Mouse (Mus musculus): ENCODE data around the gene Pan2. TPM values are rescaled to one million over a fixed set of nuclear protein-coding genes. Genes with fewer than 3 reads are reported as not detected.

The Pan2 gene
- polyA plus RNA-seq, 1 experiment: 40.5 TPM

- H3K36me3 ChIP-seq (ENCODE audit: control insufficient read depth, insufficient read depth, low read length, poor library complexity, severe bottlenecking): peaks cover 38% of the 10 kb centered on the region
- H3K27ac ChIP-seq (ENCODE audit: insufficient read depth, low read length): peak overlapping the region; percentile 58; the same call in 1 of the 2 replicates
Measured at GRCm38 (mm10) chr10:128344568-128345275, 41.6 kb downstream of the Pan2 start.

GRCm38 (mm10) chr10:128347541-128347940 lies 44.4 kb downstream of the Pan2 start:
- Histone ChIP-seq H3K9ac (ENCODE audit: low read depth, poor library complexity, severe bottlenecking) (peak overlapping the region; percentile 2; the same call in 1 of the 2 replicates), H3K4me1 (ENCODE audit: control insufficient read depth, insufficient read depth, low read length) (no peaks in the 10 kb centered on the region), H3K27me3 (ENCODE audit: control insufficient read depth, insufficient read depth, low read length, poor library complexity, severe bottlenecking) (no peaks in the 10 kb centered on the region), H3K27ac (ENCODE audit: insufficient read depth, low read length) (peak overlapping the region; percentile 4), H3K36me3 (ENCODE audit: control insufficient read depth, insufficient read depth, low read length, poor library complexity, severe bottlenecking) (peaks cover 49% of the 10 kb centered on the region), H3K4me3 (ENCODE audit: low read depth, low read length) (no peak overlapping the region), H3K9me3 (replicated peaks; ENCODE audit: control insufficient read depth, insufficient read depth, low read length, poor library complexity, severe bottlenecking) (no peaks in the 10 kb centered on the region)
- no peak for TF ChIP-seq EP300 (IDR thresholded peaks at IDR 0.05; ENCODE audit: insufficient read depth, low read depth, low read length)
- TF ChIP-seq CTCF (IDR thresholded peaks at IDR 0.05; ENCODE audit: low read depth, low read length): no peak
- TF ChIP-seq POLR2A (IDR thresholded peaks at IDR 0.05; ENCODE audit: insufficient read depth, low read length): no peak

More at GRCm38 (mm10) chr10:128344568-128345275, 41.6 kb downstream of the Pan2 start:
- Histone ChIP-seq H3K27me3 (ENCODE audit: control insufficient read depth, insufficient read depth, low read length, poor library complexity, severe bottlenecking) (no peaks in the 10 kb centered on the region), H3K4me3 (ENCODE audit: low read depth, low read length) (no peak overlapping the region), H3K9me3 (replicated peaks; ENCODE audit: control insufficient read depth, insufficient read depth, low read length, poor library complexity, severe bottlenecking) (no peaks in the 10 kb centered on the region), H3K9ac (ENCODE audit: low read depth, poor library complexity, severe bottlenecking) (no peak overlapping the region), H3K4me1 (ENCODE audit: control insufficient read depth, insufficient read depth, low read length) (no peaks in the 10 kb centered on the region)
- no peak for TF ChIP-seq CTCF (IDR thresholded peaks at IDR 0.05; ENCODE audit: low read depth, low read length)
- no peak for TF ChIP-seq EP300 (IDR thresholded peaks at IDR 0.05; ENCODE audit: insufficient read depth, low read depth, low read length)

GRCm38 (mm10) chr10:128358796-128359195 lies 55.7 kb downstream of the Pan2 start:
- Histone ChIP-seq H3K9me3 (replicated peaks; ENCODE audit: control insufficient read depth, insufficient read depth, low read length, poor library complexity, severe bottlenecking) (no peaks in the 10 kb centered on the region), H3K9ac (ENCODE audit: low read depth, poor library complexity, severe bottlenecking) (no peak overlapping the region), H3K27me3 (ENCODE audit: control insufficient read depth, insufficient read depth, low read length, poor library complexity, severe bottlenecking) (no peaks in the 10 kb centered on the region), H3K4me1 (ENCODE audit: control insufficient read depth, insufficient read depth, low read length) (no peaks in the 10 kb centered on the region), H3K36me3 (ENCODE audit: control insufficient read depth, insufficient read depth, low read length, poor library complexity, severe bottlenecking) (peaks cover 68% of the 10 kb centered on the region), H3K4me3 (ENCODE audit: low read depth, low read length) (no peak overlapping the region), H3K27ac (ENCODE audit: insufficient read depth, low read length) (no peak overlapping the region)
- TF ChIP-seq CTCF (IDR thresholded peaks at IDR 0.05; ENCODE audit: low read depth, low read length) (no peak), EP300 (IDR thresholded peaks at IDR 0.05; ENCODE audit: insufficient read depth, low read depth, low read length) (no peak)

GRCm38 (mm10) chr10:128359226-128359625 lies 56.1 kb downstream of the Pan2 start:
- no peak for TF ChIP-seq EP300 (IDR thresholded peaks at IDR 0.05; ENCODE audit: insufficient read depth, low read depth, low read length)
- TF ChIP-seq CTCF (IDR thresholded peaks at IDR 0.05; ENCODE audit: low read depth, low read length): no peak
- TF ChIP-seq POLR2A (IDR thresholded peaks at IDR 0.05; ENCODE audit: insufficient read depth, low read length): no peak
- Histone ChIP-seq H3K4me1 (ENCODE audit: control insufficient read depth, insufficient read depth, low read length) (no peaks in the 10 kb centered on the region), H3K9ac (ENCODE audit: low read depth, poor library complexity, severe bottlenecking) (no peak overlapping the region), H3K27me3 (ENCODE audit: control insufficient read depth, insufficient read depth, low read length, poor library complexity, severe bottlenecking) (no peaks in the 10 kb centered on the region), H3K36me3 (ENCODE audit: control insufficient read depth, insufficient read depth, low read length, poor library complexity, severe bottlenecking) (peaks cover 65% of the 10 kb centered on the region), H3K9me3 (replicated peaks; ENCODE audit: control insufficient read depth, insufficient read depth, low read length, poor library complexity, severe bottlenecking) (no peaks in the 10 kb centered on the region), H3K4me3 (ENCODE audit: low read depth, low read length) (no peak overlapping the region), H3K27ac (ENCODE audit: insufficient read depth, low read length) (no peak overlapping the region)

- no peak overlapping the region for H3K4me3 ChIP-seq (ENCODE audit: low read depth, low read length)
- no peaks in the 10 kb centered on the region for H3K9me3 ChIP-seq (replicated peaks; ENCODE audit: control insufficient read depth, insufficient read depth, low read length, poor library complexity, severe bottlenecking)
- TF ChIP-seq EP300 (IDR thresholded peaks at IDR 0.05; ENCODE audit: insufficient read depth, low read depth, low read length) (no peak), POLR2A (IDR thresholded peaks at IDR 0.05; ENCODE audit: insufficient read depth, low read length) (no peak), CTCF (IDR thresholded peaks at IDR 0.05; ENCODE audit: low read depth, low read length) (no peak)
- no peak overlapping the region for H3K27ac ChIP-seq (ENCODE audit: insufficient read depth, low read length)
- no peaks in the 10 kb centered on the region for H3K27me3 ChIP-seq (ENCODE audit: control insufficient read depth, insufficient read depth, low read length, poor library complexity, severe bottlenecking)
- peaks cover 51% of the 10 kb centered on the region for H3K36me3 ChIP-seq (ENCODE audit: control insufficient read depth, insufficient read depth, low read length, poor library complexity, severe bottlenecking)
- H3K9ac ChIP-seq (ENCODE audit: low read depth, poor library complexity, severe bottlenecking): no peak overlapping the region
- no peaks in the 10 kb centered on the region for H3K4me1 ChIP-seq (ENCODE audit: control insufficient read depth, insufficient read depth, low read length)
Measured at GRCm38 (mm10) chr10:128361836-128362235, 58.7 kb downstream of the Pan2 start.

- H3K36me3 ChIP-seq (ENCODE audit: control insufficient read depth, insufficient read depth, low read length, poor library complexity, severe bottlenecking): peaks cover 51% of the 10 kb centered on the region
- no peak overlapping the region for H3K27ac ChIP-seq (ENCODE audit: insufficient read depth, low read length)
- H3K27me3 ChIP-seq (ENCODE audit: control insufficient read depth, insufficient read depth, low read length, poor library complexity, severe bottlenecking): no peaks in the 10 kb centered on the region
- H3K4me3 ChIP-seq (ENCODE audit: low read depth, low read length): no peak overlapping the region
- H3K9me3 ChIP-seq (replicated peaks; ENCODE audit: control insufficient read depth, insufficient read depth, low read length, poor library complexity, severe bottlenecking): no peaks in the 10 kb centered on the region
- TF ChIP-seq POLR2A (IDR thresholded peaks at IDR 0.05; ENCODE audit: insufficient read depth, low read length): no peak
- TF ChIP-seq EP300 (IDR thresholded peaks at IDR 0.05; ENCODE audit: insufficient read depth, low read depth, low read length): no peak
- peak; percentile 18 for TF ChIP-seq CTCF (IDR thresholded peaks at IDR 0.05; ENCODE audit: low read depth, low read length)
- H3K4me1 ChIP-seq (ENCODE audit: control insufficient read depth, insufficient read depth, low read length): no peaks in the 10 kb centered on the region
- H3K9ac ChIP-seq (ENCODE audit: low read depth, poor library complexity, severe bottlenecking): no peak overlapping the region
Measured at GRCm38 (mm10) chr10:128362568-128362967, 59.4 kb downstream of the Pan2 start.
